Mouse (Mus musculus): ENCODE results near the gene Ntng2. TPM values are rescaled to one million over a fixed set of nuclear protein-coding genes. Genes with fewer than 3 reads are reported as not detected.

Gene Ntng2
- polyA plus RNA-seq, 1 experiment from 2014 or later = 6.6 TPM

GRCm38 (mm10) chr2:29253205-29253865, 530 bp upstream of the Ntng2 start:
- Histone ChIP-seq H3K4me3 (ENCODE audit: low read depth, low read length) (peak overlapping the region; percentile 71), H3K36me3 (ENCODE audit: control insufficient read depth, insufficient read depth, low read length) (no peaks in the 10 kb centered on the region), H3K9me3 (replicated peaks; ENCODE audit: control insufficient read depth, low read length) (no peaks in the 10 kb centered on the region), H3K27ac (ENCODE audit: low read depth, low read length) (peak overlapping the region; percentile 90), H3K9ac (ENCODE audit: low read length) (peak overlapping the region; percentile 77), H3K27me3 (replicated peaks; ENCODE audit: control insufficient read depth, insufficient read depth, low read length) (peaks cover 22% of the 10 kb centered on the region), H3K4me2 (ENCODE audit: low read length) (peak overlapping the region; percentile 98), H3K4me1 (ENCODE audit: control insufficient read depth, insufficient read depth, low read length) (peaks cover 21% of the 10 kb centered on the region)
- ATAC-seq = peak; percentile 69
- 2% methylated on average over 22 of the region's 22 CpGs for WGBS
- DNase-seq (ENCODE audit: low spot score) = peak; percentile 76

GRCm38 (mm10) chr2:29252059-29252598, 676 bp downstream of the Ntng2 start:
- Histone ChIP-seq H3K27me3 (replicated peaks; ENCODE audit: control insufficient read depth, insufficient read depth, low read length) (peaks cover 24% of the 10 kb centered on the region), H3K36me3 (ENCODE audit: control insufficient read depth, insufficient read depth, low read length) (no peaks in the 10 kb centered on the region), H3K27ac (ENCODE audit: low read depth, low read length) (peak overlapping the region; percentile 90), H3K4me2 (ENCODE audit: low read length) (peak overlapping the region; percentile 98), H3K9me3 (replicated peaks; ENCODE audit: control insufficient read depth, low read length) (no peaks in the 10 kb centered on the region), H3K9ac (ENCODE audit: low read length) (peak overlapping the region; percentile 77), H3K4me3 (ENCODE audit: low read depth, low read length) (peak overlapping the region; percentile 71), H3K4me1 (ENCODE audit: control insufficient read depth, insufficient read depth, low read length) (peaks cover 23% of the 10 kb centered on the region)
- ATAC-seq (peak; percentile 22; the same call in 1 of the 2 replicates), DNase-seq (ENCODE audit: low spot score) (peak; percentile 75)
- under 1% methylated on average over 49 of the region's 49 CpGs for WGBS

GRCm38 (mm10) chr2:29251095-29252058, 1.4 kb downstream of the Ntng2 start:
- peak; percentile 50 for DNase-seq (ENCODE audit: low spot score)
- H3K27me3 ChIP-seq (replicated peaks; ENCODE audit: control insufficient read depth, insufficient read depth, low read length) = peaks cover 24% of the 10 kb centered on the region
- H3K4me2 ChIP-seq (ENCODE audit: low read length) = peak overlapping the region; percentile 98
- H3K36me3 ChIP-seq (ENCODE audit: control insufficient read depth, insufficient read depth, low read length) = no peaks in the 10 kb centered on the region
- peak overlapping the region; percentile 90 for H3K27ac ChIP-seq (ENCODE audit: low read depth, low read length)
- H3K9ac ChIP-seq (ENCODE audit: low read length) = peak overlapping the region; percentile 77
- ATAC-seq = peak; percentile 35; the same call in 1 of the 2 replicates
- no peaks in the 10 kb centered on the region for H3K9me3 ChIP-seq (replicated peaks; ENCODE audit: control insufficient read depth, low read length)
- H3K4me3 ChIP-seq (ENCODE audit: low read depth, low read length) = peak overlapping the region; percentile 71
- H3K4me1 ChIP-seq (ENCODE audit: control insufficient read depth, insufficient read depth, low read length) = peaks cover 25% of the 10 kb centered on the region
- WGBS = under 1% methylated on average over 60 of the region's 61 CpGs

GRCm38 (mm10) chr2:29250263-29251094, 2.3 kb downstream of the Ntng2 start:
- H3K27me3 ChIP-seq (replicated peaks; ENCODE audit: control insufficient read depth, insufficient read depth, low read length) = peaks cover 24% of the 10 kb centered on the region
- no peak for ATAC-seq
- H3K36me3 ChIP-seq (ENCODE audit: control insufficient read depth, insufficient read depth, low read length) = no peaks in the 10 kb centered on the region
- WGBS = under 1% methylated on average over 44 of the region's 44 CpGs
- peak overlapping the region; percentile 77 for H3K9ac ChIP-seq (ENCODE audit: low read length)
- no peaks in the 10 kb centered on the region for H3K9me3 ChIP-seq (replicated peaks; ENCODE audit: control insufficient read depth, low read length)
- H3K4me2 ChIP-seq (ENCODE audit: low read length) = peak overlapping the region; percentile 98
- H3K27ac ChIP-seq (ENCODE audit: low read depth, low read length) = peak overlapping the region; percentile 90
- DNase-seq (ENCODE audit: low spot score) = peak; percentile 81
- peaks cover 33% of the 10 kb centered on the region for H3K4me1 ChIP-seq (ENCODE audit: control insufficient read depth, insufficient read depth, low read length)
- H3K4me3 ChIP-seq (ENCODE audit: low read depth, low read length) = peak overlapping the region; percentile 71

- peak overlapping the region; percentile 98 for H3K4me2 ChIP-seq (ENCODE audit: low read length)
- H3K27me3 ChIP-seq (replicated peaks; ENCODE audit: control insufficient read depth, insufficient read depth, low read length) = peaks cover 24% of the 10 kb centered on the region
- peak overlapping the region; percentile 77 for H3K9ac ChIP-seq (ENCODE audit: low read length)
- peak overlapping the region; percentile 71 for H3K4me3 ChIP-seq (ENCODE audit: low read depth, low read length)
- WGBS = 5% methylated on average over 10 of the region's 10 CpGs
- no peaks in the 10 kb centered on the region for H3K36me3 ChIP-seq (ENCODE audit: control insufficient read depth, insufficient read depth, low read length)
- ATAC-seq (no peak), DNase-seq (ENCODE audit: low spot score) (no peak)
- peaks cover 35% of the 10 kb centered on the region for H3K4me1 ChIP-seq (ENCODE audit: control insufficient read depth, insufficient read depth, low read length)
- H3K27ac ChIP-seq (ENCODE audit: low read depth, low read length) = peak overlapping the region; percentile 90; the same call in 1 of the 2 replicates
- no peaks in the 10 kb centered on the region for H3K9me3 ChIP-seq (replicated peaks; ENCODE audit: control insufficient read depth, low read length)
These were observed 3.0 kb downstream of the Ntng2 start for GRCm38 (mm10) chr2:29249852-29250251.

GRCm38 (mm10) chr2:29248551-29248950, 4.3 kb downstream of the Ntng2 start:
- Histone ChIP-seq H3K36me3 (ENCODE audit: control insufficient read depth, insufficient read depth, low read length) (no peaks in the 10 kb centered on the region), H3K4me1 (ENCODE audit: control insufficient read depth, insufficient read depth, low read length) (peaks cover 35% of the 10 kb centered on the region), H3K9ac (ENCODE audit: low read length) (no peak overlapping the region), H3K4me3 (ENCODE audit: low read depth, low read length) (no peak overlapping the region), H3K27me3 (replicated peaks; ENCODE audit: control insufficient read depth, insufficient read depth, low read length) (peaks cover 24% of the 10 kb centered on the region), H3K27ac (ENCODE audit: low read depth, low read length) (no peak overlapping the region), H3K9me3 (replicated peaks; ENCODE audit: control insufficient read depth, low read length) (no peaks in the 10 kb centered on the region), H3K4me2 (ENCODE audit: low read length) (no peak overlapping the region)
- 54% methylated on average over 3 of the region's 3 CpGs for WGBS
- ATAC-seq (no peak), DNase-seq (ENCODE audit: low spot score) (no peak)

GRCm38 (mm10) chr2:29247386-29247785, 5.4 kb downstream of the Ntng2 start:
- H3K4me3 ChIP-seq (ENCODE audit: low read depth, low read length) = no peak overlapping the region
- H3K4me1 ChIP-seq (ENCODE audit: control insufficient read depth, insufficient read depth, low read length) = peaks cover 29% of the 10 kb centered on the region
- no peaks in the 10 kb centered on the region for H3K9me3 ChIP-seq (replicated peaks; ENCODE audit: control insufficient read depth, low read length)
- ATAC-seq = no peak
- H3K27ac ChIP-seq (ENCODE audit: low read depth, low read length) = no peak overlapping the region
- 89% methylated on average over 2 of the region's 2 CpGs for WGBS
- H3K4me2 ChIP-seq (ENCODE audit: low read length) = 0 out of 2 replicates have a peak overlapping the region, but pooled peaks have one; percentile 7
- no peak overlapping the region for H3K9ac ChIP-seq (ENCODE audit: low read length)
- H3K27me3 ChIP-seq (replicated peaks; ENCODE audit: control insufficient read depth, insufficient read depth, low read length) = peaks cover 23% of the 10 kb centered on the region
- no peaks in the 10 kb centered on the region for H3K36me3 ChIP-seq (ENCODE audit: control insufficient read depth, insufficient read depth, low read length)
- DNase-seq (ENCODE audit: low spot score) = no peak

- peaks cover 29% of the 10 kb centered on the region for H3K4me1 ChIP-seq (ENCODE audit: control insufficient read depth, insufficient read depth, low read length)
These were observed 5.9 kb downstream of the Ntng2 start for GRCm38 (mm10) chr2:29246891-29247290.

More at GRCm38 (mm10) chr2:29246891-29247290, 5.9 kb downstream of the Ntng2 start:
- Histone ChIP-seq H3K9ac (ENCODE audit: low read length) (no peak overlapping the region), H3K27me3 (replicated peaks; ENCODE audit: control insufficient read depth, insufficient read depth, low read length) (peaks cover 20% of the 10 kb centered on the region), H3K4me3 (ENCODE audit: low read depth, low read length) (no peak overlapping the region), H3K27ac (ENCODE audit: low read depth, low read length) (no peak overlapping the region), H3K4me2 (ENCODE audit: low read length) (peak overlapping the region; percentile 7; the same call in 1 of the 2 replicates), H3K9me3 (replicated peaks; ENCODE audit: control insufficient read depth, low read length) (no peaks in the 10 kb centered on the region), H3K36me3 (ENCODE audit: control insufficient read depth, insufficient read depth, low read length) (no peaks in the 10 kb centered on the region)
- 67% methylated on average over 7 of the region's 7 CpGs for WGBS
- ATAC-seq (no peak), DNase-seq (ENCODE audit: low spot score) (no peak)
